Mouse (Mus musculus): ENCODE data around the gene Trpm3. TPM values are rescaled to one million over a fixed set of nuclear protein-coding genes. Genes with fewer than 3 reads are reported as not detected.

Gene Trpm3
- polyA plus RNA-seq, 1 experiment from 2014 or later: 1.8 TPM

- Histone ChIP-seq H3K36me3 (ENCODE audit: control insufficient read depth, insufficient read depth, low read length) (no peaks in the 10 kb centered on the region), H3K9me3 (replicated peaks; ENCODE audit: control insufficient read depth, low read length) (no peaks in the 10 kb centered on the region), H3K4me3 (ENCODE audit: low read depth, low read length) (no peak overlapping the region), H3K27me3 (ENCODE audit: control insufficient read depth, insufficient read depth, low read length) (no peaks in the 10 kb centered on the region), H3K9ac (ENCODE audit: low read depth, low read length) (no peak overlapping the region), H3K4me1 (ENCODE audit: control insufficient read depth, insufficient read depth, low read length) (no peaks in the 10 kb centered on the region), H3K4me2 (no peak overlapping the region), H3K27ac (ENCODE audit: low read depth, low read length) (no peak overlapping the region)
- 76% methylated on average over 6 of the region's 6 CpGs for WGBS (ENCODE audit: insufficient replicate concordance)
- no peak for ATAC-seq (replicated peaks; ENCODE audit: insufficient number of reproducible peaks, low FRiP score, low TSS enrichment)
These were observed 476.5 kb downstream of the Trpm3 start for GRCm38 (mm10) chr19:22615367-22615766.

- ATAC-seq (replicated peaks; ENCODE audit: insufficient number of reproducible peaks, low FRiP score, low TSS enrichment): no peak
These were observed 486.1 kb downstream of the Trpm3 start for GRCm38 (mm10) chr19:22624801-22625513.

GRCm38 (mm10) chr19:22628878-22629277, 490.0 kb downstream of the Trpm3 start:
- no peak for ATAC-seq (replicated peaks; ENCODE audit: insufficient number of reproducible peaks, low FRiP score, low TSS enrichment)
- H3K27me3 ChIP-seq (ENCODE audit: control insufficient read depth, insufficient read depth, low read length): no peaks in the 10 kb centered on the region
- 70% methylated on average over 3 of the region's 3 CpGs for WGBS (ENCODE audit: insufficient replicate concordance)
- H3K9me3 ChIP-seq (replicated peaks; ENCODE audit: control insufficient read depth, low read length): no peaks in the 10 kb centered on the region
- no peak overlapping the region for H3K4me2 ChIP-seq
- no peak overlapping the region for H3K4me3 ChIP-seq (ENCODE audit: low read depth, low read length)
- H3K4me1 ChIP-seq (ENCODE audit: control insufficient read depth, insufficient read depth, low read length): no peaks in the 10 kb centered on the region
- no peak overlapping the region for H3K27ac ChIP-seq (ENCODE audit: low read depth, low read length)
- no peak overlapping the region for H3K9ac ChIP-seq (ENCODE audit: low read depth, low read length)
- H3K36me3 ChIP-seq (ENCODE audit: control insufficient read depth, insufficient read depth, low read length): no peaks in the 10 kb centered on the region

More at GRCm38 (mm10) chr19:22624801-22625513, 486.1 kb downstream of the Trpm3 start:
- Histone ChIP-seq H3K36me3 (ENCODE audit: control insufficient read depth, insufficient read depth, low read length) (no peaks in the 10 kb centered on the region), H3K27me3 (ENCODE audit: control insufficient read depth, insufficient read depth, low read length) (no peaks in the 10 kb centered on the region), H3K4me1 (ENCODE audit: control insufficient read depth, insufficient read depth, low read length) (no peaks in the 10 kb centered on the region), H3K4me3 (ENCODE audit: low read depth, low read length) (no peak overlapping the region), H3K27ac (ENCODE audit: low read depth, low read length) (no peak overlapping the region), H3K9ac (ENCODE audit: low read depth, low read length) (no peak overlapping the region), H3K9me3 (replicated peaks; ENCODE audit: control insufficient read depth, low read length) (no peaks in the 10 kb centered on the region), H3K4me2 (no peak overlapping the region)
- 64% methylated on average over 3 of the region's 3 CpGs for WGBS (ENCODE audit: insufficient replicate concordance)

- Histone ChIP-seq H3K36me3 (ENCODE audit: control insufficient read depth, insufficient read depth, low read length) (no peaks in the 10 kb centered on the region), H3K4me1 (ENCODE audit: control insufficient read depth, insufficient read depth, low read length) (no peaks in the 10 kb centered on the region), H3K9me3 (replicated peaks; ENCODE audit: control insufficient read depth, low read length) (no peaks in the 10 kb centered on the region), H3K27ac (ENCODE audit: low read depth, low read length) (no peak overlapping the region), H3K27me3 (ENCODE audit: control insufficient read depth, insufficient read depth, low read length) (no peaks in the 10 kb centered on the region), H3K4me2 (no peak overlapping the region), H3K9ac (ENCODE audit: low read depth, low read length) (no peak overlapping the region), H3K4me3 (ENCODE audit: low read depth, low read length) (no peak overlapping the region)
- WGBS (ENCODE audit: insufficient replicate concordance): 72% methylated on average over 6 of the region's 6 CpGs
- ATAC-seq (replicated peaks; ENCODE audit: insufficient number of reproducible peaks, low FRiP score, low TSS enrichment): no peak
These were observed 492.5 kb downstream of the Trpm3 start for GRCm38 (mm10) chr19:22631316-22631715.

- H3K36me3 ChIP-seq (ENCODE audit: control insufficient read depth, insufficient read depth, low read length): no peaks in the 10 kb centered on the region
- no peak for ATAC-seq (replicated peaks; ENCODE audit: insufficient number of reproducible peaks, low FRiP score, low TSS enrichment)
- H3K27me3 ChIP-seq (ENCODE audit: control insufficient read depth, insufficient read depth, low read length): no peaks in the 10 kb centered on the region
- WGBS (ENCODE audit: insufficient replicate concordance): 59% methylated on average over 10 of the region's 10 CpGs
- H3K4me1 ChIP-seq (ENCODE audit: control insufficient read depth, insufficient read depth, low read length): no peaks in the 10 kb centered on the region
- no peak overlapping the region for H3K4me2 ChIP-seq
- H3K9me3 ChIP-seq (replicated peaks; ENCODE audit: control insufficient read depth, low read length): no peaks in the 10 kb centered on the region
- H3K4me3 ChIP-seq (ENCODE audit: low read depth, low read length): no peak overlapping the region
- H3K27ac ChIP-seq (ENCODE audit: low read depth, low read length): no peak overlapping the region
- no peak overlapping the region for H3K9ac ChIP-seq (ENCODE audit: low read depth, low read length)
These were observed 496.8 kb downstream of the Trpm3 start for GRCm38 (mm10) chr19:22635635-22636034.

GRCm38 (mm10) chr19:22637786-22638185, 498.9 kb downstream of the Trpm3 start:
- Histone ChIP-seq H3K4me3 (ENCODE audit: low read depth, low read length) (no peak overlapping the region), H3K36me3 (ENCODE audit: control insufficient read depth, insufficient read depth, low read length) (no peaks in the 10 kb centered on the region), H3K4me2 (no peak overlapping the region), H3K4me1 (ENCODE audit: control insufficient read depth, insufficient read depth, low read length) (no peaks in the 10 kb centered on the region), H3K27me3 (ENCODE audit: control insufficient read depth, insufficient read depth, low read length) (no peaks in the 10 kb centered on the region), H3K9ac (ENCODE audit: low read depth, low read length) (no peak overlapping the region), H3K27ac (ENCODE audit: low read depth, low read length) (no peak overlapping the region), H3K9me3 (replicated peaks; ENCODE audit: control insufficient read depth, low read length) (no peaks in the 10 kb centered on the region)
- 83% methylated on average over 2 of the region's 2 CpGs for WGBS (ENCODE audit: insufficient replicate concordance)
- ATAC-seq (replicated peaks; ENCODE audit: insufficient number of reproducible peaks, low FRiP score, low TSS enrichment): no peak

- no peak overlapping the region for H3K27ac ChIP-seq (ENCODE audit: low read depth, low read length)
- H3K4me2 ChIP-seq: no peak overlapping the region
- no peaks in the 10 kb centered on the region for H3K36me3 ChIP-seq (ENCODE audit: control insufficient read depth, insufficient read depth, low read length)
- 43% methylated on average over 3 of the region's 3 CpGs for WGBS (ENCODE audit: insufficient replicate concordance)
- H3K9ac ChIP-seq (ENCODE audit: low read depth, low read length): no peak overlapping the region
- H3K9me3 ChIP-seq (replicated peaks; ENCODE audit: control insufficient read depth, low read length): no peaks in the 10 kb centered on the region
- no peak for ATAC-seq (replicated peaks; ENCODE audit: insufficient number of reproducible peaks, low FRiP score, low TSS enrichment)
- no peaks in the 10 kb centered on the region for H3K4me1 ChIP-seq (ENCODE audit: control insufficient read depth, insufficient read depth, low read length)
- H3K4me3 ChIP-seq (ENCODE audit: low read depth, low read length): no peak overlapping the region
- H3K27me3 ChIP-seq (ENCODE audit: control insufficient read depth, insufficient read depth, low read length): no peaks in the 10 kb centered on the region
These were observed 499.6 kb downstream of the Trpm3 start for GRCm38 (mm10) chr19:22638394-22638954.

- Histone ChIP-seq H3K27me3 (ENCODE audit: control insufficient read depth, insufficient read depth, low read length) (no peaks in the 10 kb centered on the region), H3K4me1 (ENCODE audit: control insufficient read depth, insufficient read depth, low read length) (no peaks in the 10 kb centered on the region), H3K4me2 (no peak overlapping the region), H3K9me3 (replicated peaks; ENCODE audit: control insufficient read depth, low read length) (no peaks in the 10 kb centered on the region), H3K36me3 (ENCODE audit: control insufficient read depth, insufficient read depth, low read length) (no peaks in the 10 kb centered on the region), H3K9ac (ENCODE audit: low read depth, low read length) (no peak overlapping the region), H3K4me3 (ENCODE audit: low read depth, low read length) (no peak overlapping the region), H3K27ac (ENCODE audit: low read depth, low read length) (no peak overlapping the region)
- no peak for ATAC-seq (replicated peaks; ENCODE audit: insufficient number of reproducible peaks, low FRiP score, low TSS enrichment)
- 72% methylated on average over 2 of the region's 2 CpGs for WGBS (ENCODE audit: insufficient replicate concordance)
These were observed 503.3 kb downstream of the Trpm3 start for GRCm38 (mm10) chr19:22642124-22642523.
